In genomic region chr3:85271491-85271890, GRCm38 (mm10) we compare ENCODE assay signal across 26 mouse cellular contexts.
DNase-seq lines count a peak whose midpoint lies in the region; ATAC-seq and TF ChIP-seq lines count a peak whose summit lies in the region.
"Had no signal": no experiment of that assay in that cellular context is flagged by ENCODE, and none has a peak within 500 bp of the region (broad histone marks: within the 10 kb centered on the region; RNA-seq: fewer than 3 reads in every experiment).

No protein-coding gene starts in this region.

- TF ChIP-seq POLR2A in lung, adult 2 months (IDR thresholded peaks at IDR 0.05; ENCODE audit: borderline replicate concordance, extremely low read depth, low read depth, low read length) = no peak

- no peaks in the 10 kb centered on the region for H3K4me1 ChIP-seq in lung, embryonic 14.5 days (ENCODE audit: insufficient read depth)
- H3K4me1 ChIP-seq in lung, adult 2 months (ENCODE audit: control insufficient read depth, insufficient read depth, low read length) = no peaks in the 10 kb centered on the region
- H3K4me1 ChIP-seq: forebrain, embryonic 13.5 days; forebrain, embryonic 15.5 days had no signal

- WGBS in lung, embryonic 14.5 days = 69% methylated on average over 2 of the region's 2 CpGs
- 66% methylated on average over 2 of the region's 2 CpGs for WGBS in lung, adult 2 months

- H3K4me3 ChIP-seq in lung, embryonic 14.5 days (ENCODE audit: low read depth, low read length) = no peak overlapping the region
- H3K4me3 ChIP-seq in lung, adult 2 months (replicated peaks; ENCODE audit: extremely low read depth, low read depth, low read length) = no peak overlapping the region
- H3K4me3 ChIP-seq: embryonic facial prominence, embryonic 10.5 days; embryonic facial prominence, embryonic 12.5 days; forebrain, embryonic 13.5 days; forebrain, embryonic 15.5 days had no signal

- H3K9me3 ChIP-seq in lung, embryonic 14.5 days (ENCODE audit: low read depth, low read length) = no peaks in the 10 kb centered on the region
- H3K9me3 ChIP-seq: embryonic facial prominence, embryonic 10.5 days; embryonic facial prominence, embryonic 12.5 days; forebrain, embryonic 13.5 days; forebrain, embryonic 15.5 days; G1E had no signal

- H3K4me2 ChIP-seq in lung, embryonic 14.5 days = no peak overlapping the region
- H3K4me2 ChIP-seq: embryonic facial prominence, embryonic 12.5 days; forebrain, embryonic 13.5 days; forebrain, embryonic 15.5 days had no signal

- H3K9ac ChIP-seq in lung, embryonic 14.5 days = no peak overlapping the region
- H3K9ac ChIP-seq: embryonic facial prominence, embryonic 12.5 days; forebrain, embryonic 13.5 days; forebrain, embryonic 15.5 days had no signal

- H3K36me3 ChIP-seq in lung, embryonic 14.5 days (ENCODE audit: insufficient read depth) = no peaks in the 10 kb centered on the region
- H3K36me3 ChIP-seq: embryonic facial prominence, embryonic 10.5 days; embryonic facial prominence, embryonic 12.5 days; forebrain, embryonic 15.5 days; G1E had no signal

- no peaks in the 10 kb centered on the region for H3K27me3 ChIP-seq in lung, embryonic 14.5 days (ENCODE audit: insufficient read depth, low read length)
- H3K27me3 ChIP-seq: CH12.LX; embryonic facial prominence, embryonic 12.5 days; forebrain, embryonic 13.5 days; forebrain, embryonic 15.5 days had no signal

- no peak overlapping the region for H3K27ac ChIP-seq in lung, embryonic 14.5 days (ENCODE audit: low read depth)
- H3K27ac ChIP-seq: embryonic facial prominence, embryonic 10.5 days; embryonic facial prominence, embryonic 12.5 days; forebrain, embryonic 13.5 days; forebrain, embryonic 15.5 days had no signal

- TF ChIP-seq CTCF in lung, embryonic 14.5 days (IDR thresholded peaks at IDR 0.05; ENCODE audit: low read depth) = no peak
- TF ChIP-seq CTCF in lung, adult 2 months (IDR thresholded peaks at IDR 0.05; ENCODE audit: insufficient read depth, low read length) = no peak

- DNase-seq in embryo, embryonic 10 days (ENCODE audit: low spot score) = peak; percentile 3
- DNase-seq in embryo, embryonic 9.5 days (ENCODE audit: extremely low spot score) = no peak
- DNase-seq in lung, embryonic 14.5 days = peak; percentile 10
- no peak for DNase-seq in lung, postnatal 14 days
- DNase-seq in lung, postnatal 10 days = peak; percentile 4
- DNase-seq in lung, adult 2 months = no peak
- no peak for DNase-seq in thymus, postnatal 36 days
- DNase-seq: adrenal gland, adult 8-10 months; adrenal gland, postnatal 14 days; adrenal gland, postnatal 36 days; B cell, adult 2 months; cerebellum, adult 11-12 months; cerebellum, adult 2 months; cerebellum, adult 9-10 months; cerebellum, postnatal 10 days; cerebellum, postnatal 25 days; embryo, embryonic 11 days had no signal

- no peak for ATAC-seq in lung, embryonic 14.5 days (ENCODE audit: insufficient read depth)
- ATAC-seq: activated CD4-positive, CD25-positive, alpha-beta regulatory T cell, adult 4 months; CD4-positive, CD25-positive, alpha-beta regulatory T cell, adult 4 months; forebrain, embryonic 13.5 days; forebrain, embryonic 15.5 days; Patski had no signal

Comparison
In these comparisons a context has a peak if more than half of its experiments do, and no peak if none do; other contexts are left out.
1. DNase-seq: peak in embryo, embryonic 10 days (single experiment), lung, embryonic 14.5 days (single experiment) and lung, postnatal 10 days (single experiment); none in embryo, embryonic 9.5 days (single experiment), lung, postnatal 14 days (single experiment), lung, adult 2 months (single experiment) and thymus, postnatal 36 days (0 of 2).